Mouse (Mus musculus) embryonic fibroblast, embryonic 13.5 days (primary cell): ENCODE measurements around the gene Hook2.

Source experiments
- CTCF ChIP-seq: IDR thresholded peaks from 2 replicates; pipeline ENCODE4 v1.5.1; 2011; ENCODE audit warnings: mild to moderate bottlenecking, control low read depth, low read length, moderate library complexity, borderline replicate concordance; ENCODE audit not compliant: insufficient read depth
- POLR2A ChIP-seq: IDR thresholded peaks from 2 replicates; pipeline ENCODE4 v1.6.1; 2011; ENCODE audit warnings: low read depth, mild to moderate bottlenecking, control low read depth, low read length, moderate library complexity

DNA sequence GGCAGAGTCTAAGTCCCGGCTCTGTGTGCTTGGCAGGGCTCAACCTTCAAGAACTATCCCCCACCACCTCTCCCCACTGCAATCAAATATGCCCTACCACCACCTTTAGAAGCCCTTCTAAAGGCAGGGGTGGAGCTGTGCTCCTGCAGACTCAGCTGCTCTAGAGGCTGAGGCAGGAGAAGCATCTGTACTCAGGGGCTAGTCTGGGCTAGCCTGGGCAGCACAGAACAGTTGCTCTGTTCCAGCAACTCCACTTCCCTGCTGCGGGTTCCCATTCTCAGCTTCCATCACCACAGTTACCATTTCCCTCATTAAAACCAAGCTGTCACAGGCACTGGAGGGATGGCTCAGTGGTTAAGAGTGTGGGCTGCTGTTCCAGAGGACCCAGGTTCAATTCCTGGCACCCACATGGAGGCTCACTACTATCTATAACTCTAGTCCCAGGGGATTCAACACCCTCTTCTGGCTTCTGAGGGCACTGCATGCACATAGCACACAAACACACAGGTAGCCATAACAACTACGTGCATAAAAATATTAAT, 31.2 kb downstream of the Hook2 start:
- TF ChIP-seq CTCF (no peak), POLR2A (no peak)
